Mouse (Mus musculus) stomach, postnatal 0 days (tissue): ENCODE measurements around the gene C2.

ENCODE experiments used
- CTCF ChIP-seq: IDR thresholded peaks from 2 replicates; pipeline ENCODE4 v1.5.1; 2016; ENCODE audit warnings: antibody characterized with exemption, low read depth, mild to moderate bottlenecking, moderate library complexity
- EP300 ChIP-seq: optimal IDR thresholded peaks from 2 replicates; pipeline ENCODE3; 2016; ENCODE audit warnings: antibody characterized with exemption

GRCm38 (mm10) chr17:34932287-34932686, 34.2 kb upstream of the C2 start:
- TF ChIP-seq CTCF (no peak), EP300 (no peak)
